Mouse (Mus musculus): ENCODE measurements around the gene Tnf. TPM values are rescaled to one million over a fixed set of nuclear protein-coding genes. Genes with fewer than 3 reads are reported as not detected.

Gene Tnf
- polyA plus RNA-seq, 1 experiment from 2014 or later, result not detected

DNA sequence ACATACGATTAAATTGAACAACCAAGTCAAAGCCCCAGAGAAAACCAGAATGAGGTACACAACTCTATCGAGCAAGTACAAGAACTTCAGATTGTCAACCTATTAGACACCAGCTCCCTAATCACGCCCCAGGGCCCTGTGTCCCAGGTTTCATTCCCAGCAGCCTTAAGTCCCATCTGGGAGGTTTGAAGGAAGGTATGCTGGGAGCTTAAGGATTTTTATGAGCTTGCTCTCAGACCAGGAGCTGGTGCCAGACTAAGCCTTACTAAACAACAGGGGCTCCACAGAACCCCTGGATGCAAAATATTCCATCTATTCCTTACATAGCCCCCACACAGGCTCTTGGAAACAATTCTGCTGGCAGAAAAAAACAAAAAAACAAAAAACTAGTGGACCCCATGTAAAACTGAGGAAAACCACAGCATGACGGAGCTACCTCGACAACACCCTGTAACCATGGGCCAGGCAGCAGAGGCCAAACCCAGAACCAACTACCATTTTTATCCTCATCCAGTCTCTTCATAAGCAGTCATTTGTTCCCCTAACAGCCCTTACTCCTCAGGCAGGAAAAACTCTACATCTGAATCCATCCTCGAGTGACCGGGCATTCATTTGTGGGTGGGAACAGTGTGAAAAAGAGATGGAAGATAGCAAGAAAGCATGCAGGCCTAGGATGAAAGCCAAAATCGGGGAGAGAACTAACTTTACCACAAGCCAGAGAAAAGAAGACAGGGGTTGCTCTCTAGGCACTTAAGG lies 38.3 kb downstream of the Tnf start:
- 19% methylated on average over 8 of the region's 8 CpGs for WGBS
- H3K9me3 ChIP-seq (replicated peaks; ENCODE audit: control insufficient read depth, low read length), result no peaks in the 10 kb centered on the region
- ATAC-seq (replicated peaks; ENCODE audit: insufficient number of reproducible peaks, low FRiP score, low TSS enrichment, low read depth) (no peak), DNase-seq (ENCODE audit: low spot score) (no peak)
- peak overlapping the region; percentile 96 for H3K4me2 ChIP-seq (ENCODE audit: low read depth, low read length)
- peaks cover 2% of the 10 kb centered on the region; the same call in 1 of the 2 replicates for H3K4me1 ChIP-seq (ENCODE audit: control insufficient read depth, insufficient read depth, low read length)
- no peaks in the 10 kb centered on the region for H3K27me3 ChIP-seq (ENCODE audit: control insufficient read depth, insufficient read depth, low read length)
- peaks cover 27% of the 10 kb centered on the region for H3K36me3 ChIP-seq (replicated peaks; ENCODE audit: control insufficient read depth, insufficient read depth, low read depth, low read length)
- peak overlapping the region; percentile 93; the same call in 1 of the 2 replicates for H3K27ac ChIP-seq (replicated peaks; ENCODE audit: low read depth, low read length)
- H3K4me3 ChIP-seq (ENCODE audit: low read depth, low read length), result peak overlapping the region; percentile 91
- H3K9ac ChIP-seq (replicated peaks; ENCODE audit: low read length), result peak overlapping the region; percentile 99

GRCm38 (mm10) chr17:35162730-35163129 lies 39.1 kb downstream of the Tnf start:
- ATAC-seq (replicated peaks; ENCODE audit: insufficient number of reproducible peaks, low FRiP score, low TSS enrichment, low read depth), result no peak
- no peak overlapping the region for H3K27ac ChIP-seq (replicated peaks; ENCODE audit: low read depth, low read length)
- H3K36me3 ChIP-seq (replicated peaks; ENCODE audit: control insufficient read depth, insufficient read depth, low read depth, low read length), result peaks cover 35% of the 10 kb centered on the region

GRCm38 (mm10) chr17:35162121-35162520 lies 39.7 kb downstream of the Tnf start:
- DNase-seq (ENCODE audit: low spot score), result no peak
- Histone ChIP-seq H3K4me2 (ENCODE audit: low read depth, low read length) (peak overlapping the region; percentile 96), H3K9me3 (replicated peaks; ENCODE audit: control insufficient read depth, low read length) (no peaks in the 10 kb centered on the region), H3K27me3 (ENCODE audit: control insufficient read depth, insufficient read depth, low read length) (no peaks in the 10 kb centered on the region), H3K4me1 (ENCODE audit: control insufficient read depth, insufficient read depth, low read length) (peaks cover 2% of the 10 kb centered on the region; the same call in 1 of the 2 replicates), H3K4me3 (ENCODE audit: low read depth, low read length) (peak overlapping the region; percentile 91), H3K27ac (replicated peaks; ENCODE audit: low read depth, low read length) (no peak overlapping the region), H3K9ac (replicated peaks; ENCODE audit: low read length) (peak overlapping the region; percentile 99; the same call in 1 of the 2 replicates), H3K36me3 (replicated peaks; ENCODE audit: control insufficient read depth, insufficient read depth, low read depth, low read length) (peaks cover 41% of the 10 kb centered on the region)
- 75% methylated on average over 14 of the region's 14 CpGs for WGBS
- no peak for ATAC-seq (replicated peaks; ENCODE audit: insufficient number of reproducible peaks, low FRiP score, low TSS enrichment, low read depth)

More at GRCm38 (mm10) chr17:35162730-35163129, 39.1 kb downstream of the Tnf start:
- peaks cover 2% of the 10 kb centered on the region; the same call in 1 of the 2 replicates for H3K4me1 ChIP-seq (ENCODE audit: control insufficient read depth, insufficient read depth, low read length)
- H3K9me3 ChIP-seq (replicated peaks; ENCODE audit: control insufficient read depth, low read length), result no peaks in the 10 kb centered on the region
- H3K9ac ChIP-seq (replicated peaks; ENCODE audit: low read length), result peak overlapping the region; percentile 99
- WGBS, result 61% methylated on average over 12 of the region's 12 CpGs
- no peak for DNase-seq (ENCODE audit: low spot score)
- peak overlapping the region; percentile 91 for H3K4me3 ChIP-seq (ENCODE audit: low read depth, low read length)
- H3K4me2 ChIP-seq (ENCODE audit: low read depth, low read length), result peak overlapping the region; percentile 96
- H3K27me3 ChIP-seq (ENCODE audit: control insufficient read depth, insufficient read depth, low read length), result no peaks in the 10 kb centered on the region

DNA sequence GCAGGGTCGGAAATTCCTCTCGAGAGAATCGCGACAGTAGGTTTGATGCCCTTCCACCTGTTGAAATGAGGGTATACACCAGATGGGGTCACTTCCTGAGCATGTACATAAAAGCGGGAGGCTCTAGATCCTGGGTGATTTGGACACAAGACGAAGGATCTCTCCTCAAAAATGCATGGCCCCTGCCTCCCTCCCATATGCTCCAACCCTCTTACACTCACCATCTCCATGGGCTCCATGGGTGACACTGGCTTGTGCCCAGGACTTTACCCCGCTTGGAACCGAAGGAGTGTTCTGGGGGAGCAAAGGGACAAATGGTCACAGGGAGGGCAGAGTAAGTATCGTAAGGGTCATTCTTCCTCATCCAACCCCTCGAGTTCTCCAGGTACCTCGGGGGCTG lies 40.4 kb downstream of the Tnf start:
- H3K27me3 ChIP-seq (ENCODE audit: control insufficient read depth, insufficient read depth, low read length), result no peaks in the 10 kb centered on the region
- no peak overlapping the region for H3K27ac ChIP-seq (replicated peaks; ENCODE audit: low read depth, low read length)
- ATAC-seq (replicated peaks; ENCODE audit: insufficient number of reproducible peaks, low FRiP score, low TSS enrichment, low read depth) (no peak), DNase-seq (ENCODE audit: low spot score) (no peak)
- 88% methylated on average over 11 of the region's 11 CpGs for WGBS
- H3K9me3 ChIP-seq (replicated peaks; ENCODE audit: control insufficient read depth, low read length), result no peaks in the 10 kb centered on the region
- H3K9ac ChIP-seq (replicated peaks; ENCODE audit: low read length), result no peak overlapping the region
- no peak overlapping the region for H3K4me2 ChIP-seq (ENCODE audit: low read depth, low read length)
- H3K36me3 ChIP-seq (replicated peaks; ENCODE audit: control insufficient read depth, insufficient read depth, low read depth, low read length), result peaks cover 48% of the 10 kb centered on the region
- peaks cover 2% of the 10 kb centered on the region; the same call in 1 of the 2 replicates for H3K4me1 ChIP-seq (ENCODE audit: control insufficient read depth, insufficient read depth, low read length)
- H3K4me3 ChIP-seq (ENCODE audit: low read depth, low read length), result no peak overlapping the region

DNA sequence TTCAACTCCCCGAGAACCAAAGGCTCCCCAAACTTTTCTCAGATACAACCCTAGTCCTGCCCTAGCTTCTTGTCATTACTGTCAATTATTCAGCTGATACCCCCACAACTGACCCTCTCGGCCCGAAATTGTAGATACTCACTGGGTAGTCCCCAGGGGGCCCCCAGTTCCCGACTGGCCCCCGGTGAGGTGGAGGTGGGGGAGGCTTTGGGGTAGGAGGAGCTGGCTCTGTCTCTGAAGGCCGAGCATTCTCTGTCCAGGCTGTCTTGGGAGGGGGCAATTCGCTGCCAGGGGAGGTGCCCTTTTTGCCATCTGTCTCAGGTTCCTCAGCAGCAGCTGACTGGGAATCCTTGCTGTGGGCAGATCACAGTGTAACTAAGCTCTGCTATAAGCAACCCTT lies 42.2 kb downstream of the Tnf start:
- no peak overlapping the region for H3K4me2 ChIP-seq (ENCODE audit: low read depth, low read length)
- no peak for ATAC-seq (replicated peaks; ENCODE audit: insufficient number of reproducible peaks, low FRiP score, low TSS enrichment, low read depth)
- H3K27me3 ChIP-seq (ENCODE audit: control insufficient read depth, insufficient read depth, low read length), result no peaks in the 10 kb centered on the region
- no peak overlapping the region for H3K9ac ChIP-seq (replicated peaks; ENCODE audit: low read length)
- H3K9me3 ChIP-seq (replicated peaks; ENCODE audit: control insufficient read depth, low read length), result no peaks in the 10 kb centered on the region
- peaks cover 4% of the 10 kb centered on the region; the same call in 1 of the 2 replicates for H3K4me1 ChIP-seq (ENCODE audit: control insufficient read depth, insufficient read depth, low read length)
- H3K36me3 ChIP-seq (replicated peaks; ENCODE audit: control insufficient read depth, insufficient read depth, low read depth, low read length), result peaks cover 66% of the 10 kb centered on the region
- DNase-seq (ENCODE audit: low spot score), result no peak
- no peak overlapping the region for H3K4me3 ChIP-seq (ENCODE audit: low read depth, low read length)
- 89% methylated on average over 7 of the region's 7 CpGs for WGBS
- H3K27ac ChIP-seq (replicated peaks; ENCODE audit: low read depth, low read length), result no peak overlapping the region

GRCm38 (mm10) chr17:35158850-35159593 lies 42.8 kb downstream of the Tnf start:
- Histone ChIP-seq H3K27ac (replicated peaks; ENCODE audit: low read depth, low read length) (no peak overlapping the region), H3K36me3 (replicated peaks; ENCODE audit: control insufficient read depth, insufficient read depth, low read depth, low read length) (peaks cover 72% of the 10 kb centered on the region), H3K27me3 (ENCODE audit: control insufficient read depth, insufficient read depth, low read length) (no peaks in the 10 kb centered on the region), H3K4me2 (ENCODE audit: low read depth, low read length) (no peak overlapping the region), H3K9ac (replicated peaks; ENCODE audit: low read length) (no peak overlapping the region), H3K4me3 (ENCODE audit: low read depth, low read length) (no peak overlapping the region), H3K4me1 (ENCODE audit: control insufficient read depth, insufficient read depth, low read length) (peaks cover 6% of the 10 kb centered on the region; the same call in 1 of the 2 replicates), H3K9me3 (replicated peaks; ENCODE audit: control insufficient read depth, low read length) (no peaks in the 10 kb centered on the region)
- DNase-seq (ENCODE audit: low spot score) (no peak), ATAC-seq (replicated peaks; ENCODE audit: insufficient number of reproducible peaks, low FRiP score, low TSS enrichment, low read depth) (no peak)
- 93% methylated on average over 16 of the region's 16 CpGs for WGBS

DNA sequence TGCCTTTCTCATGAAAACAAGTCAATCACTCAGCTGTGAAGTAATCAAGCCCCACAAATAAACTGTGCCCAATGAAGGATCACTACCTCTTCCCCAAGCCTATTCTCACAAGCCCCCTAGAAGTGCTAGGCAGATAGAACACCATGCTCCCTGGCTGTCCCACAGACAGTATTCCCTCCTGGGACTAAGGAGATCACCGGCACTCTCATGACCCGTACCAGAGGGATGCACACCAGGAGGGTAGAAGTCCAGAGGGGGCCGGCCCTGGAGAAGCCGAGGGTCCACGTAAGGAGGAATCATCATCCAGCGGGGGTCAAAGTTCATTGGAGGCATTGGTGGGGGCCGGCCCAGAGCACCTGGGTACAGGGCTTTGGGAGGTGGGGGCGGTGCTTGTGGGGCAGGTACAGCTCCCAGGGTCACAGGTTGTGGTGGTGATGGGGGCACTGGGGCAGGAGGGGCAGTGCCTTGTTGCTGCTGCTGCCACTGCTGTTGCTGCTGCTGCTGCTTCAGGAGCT lies 44.1 kb downstream of the Tnf start:
- Histone ChIP-seq H3K27ac (replicated peaks; ENCODE audit: low read depth, low read length) (no peak overlapping the region), H3K36me3 (replicated peaks; ENCODE audit: control insufficient read depth, insufficient read depth, low read depth, low read length) (peaks cover 80% of the 10 kb centered on the region), H3K27me3 (ENCODE audit: control insufficient read depth, insufficient read depth, low read length) (no peaks in the 10 kb centered on the region), H3K9me3 (replicated peaks; ENCODE audit: control insufficient read depth, low read length) (no peaks in the 10 kb centered on the region), H3K4me3 (ENCODE audit: low read depth, low read length) (no peak overlapping the region), H3K9ac (replicated peaks; ENCODE audit: low read length) (no peak overlapping the region), H3K4me2 (ENCODE audit: low read depth, low read length) (no peak overlapping the region), H3K4me1 (ENCODE audit: control insufficient read depth, insufficient read depth, low read length) (peaks cover 3% of the 10 kb centered on the region; the same call in 1 of the 2 replicates)
- ATAC-seq (replicated peaks; ENCODE audit: insufficient number of reproducible peaks, low FRiP score, low TSS enrichment, low read depth) (no peak), DNase-seq (ENCODE audit: low spot score) (no peak)
- 91% methylated on average over 8 of the region's 8 CpGs for WGBS
